Mouse (Mus musculus): ENCODE results near the gene Noct.

Gene Noct

GRCm38 (mm10) chr3:51232205-51232910 is 8.1 kb downstream of the Noct start:
- no peak for DNase-seq

GRCm38 (mm10) chr3:51233474-51233873 is 9.2 kb downstream of the Noct start:
- DNase-seq = peak; percentile 70 to 94

DNA sequence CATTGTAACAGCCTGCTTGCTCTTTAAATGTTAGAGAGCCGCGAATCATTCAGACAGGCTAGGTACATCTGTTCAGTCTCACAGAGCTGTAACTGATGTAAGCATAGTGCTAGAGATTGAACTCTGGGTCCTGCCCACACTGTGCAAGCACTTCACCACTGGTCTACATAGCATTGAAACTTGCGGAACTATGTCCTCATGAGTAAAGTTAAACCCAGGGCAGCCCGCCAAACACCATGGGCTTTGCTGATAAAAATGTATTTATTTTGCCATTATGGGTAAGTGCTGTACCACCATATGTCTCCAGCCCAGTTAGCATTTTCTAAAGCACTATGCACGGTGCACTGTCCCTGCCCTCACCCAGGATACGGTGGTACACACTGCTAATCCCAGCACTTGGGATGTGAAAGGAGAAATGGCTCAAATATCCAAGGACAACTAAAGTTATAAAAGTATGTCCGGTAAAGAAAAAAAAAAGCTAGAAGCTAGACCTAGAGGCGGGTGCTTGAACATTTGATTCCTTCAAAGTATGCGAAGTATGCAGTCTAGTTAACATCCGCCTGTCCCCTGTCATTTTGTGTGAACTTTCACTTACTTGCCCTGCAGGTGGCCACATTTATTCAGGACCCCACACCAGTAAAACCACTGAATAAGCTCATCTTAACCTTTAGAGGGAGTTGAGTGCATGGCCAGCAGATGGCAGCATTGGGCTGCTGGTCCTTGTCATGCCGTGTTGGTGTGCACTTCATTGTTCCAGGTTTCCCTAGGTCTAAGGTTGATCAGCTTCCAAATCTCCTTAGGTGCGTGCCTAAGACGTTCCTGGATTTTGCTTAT is 9.9 kb downstream of the Noct start:
- peak; percentile 89 to 92 for DNase-seq

DNA sequence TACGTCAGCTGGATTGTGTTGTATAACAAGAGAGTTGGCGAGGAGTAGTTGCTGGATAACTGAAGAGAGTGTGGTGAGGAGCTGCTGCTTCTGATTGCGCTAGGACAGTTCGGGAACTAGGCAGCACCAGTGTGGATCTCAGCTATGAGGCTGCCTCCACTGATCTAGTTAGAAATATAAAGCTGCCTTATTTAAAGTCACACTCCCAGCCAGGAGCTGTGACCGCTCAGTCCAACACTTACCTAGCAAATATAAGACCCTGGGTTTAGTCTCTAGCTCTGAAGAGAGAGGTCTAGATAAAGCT is 10.5 kb downstream of the Noct start:
- DNase-seq = no peak

- DNase-seq = no peak
These were observed 14.3 kb downstream of the Noct start for GRCm38 (mm10) chr3:51238515-51238914.

DNA sequence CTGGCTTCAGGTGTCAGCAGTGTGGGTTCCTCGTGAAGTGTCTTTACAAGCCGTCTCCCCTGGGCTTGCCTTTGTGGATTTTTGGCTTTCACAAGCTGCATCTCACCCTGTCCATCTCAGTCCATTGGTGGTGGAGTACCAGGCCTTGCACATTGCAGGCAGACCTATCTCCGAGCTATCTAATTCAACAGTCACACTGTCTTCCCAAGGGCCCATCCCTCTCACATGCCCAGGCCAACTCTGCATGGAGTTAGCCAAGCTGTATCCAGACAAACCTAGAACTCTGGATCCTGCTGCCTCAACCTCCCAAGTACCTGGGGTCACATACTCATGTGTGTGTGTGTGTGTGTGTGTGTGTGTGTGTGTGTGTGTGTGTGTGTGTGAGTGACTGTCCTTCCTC is 15.3 kb downstream of the Noct start:
- no peak for DNase-seq

DNA sequence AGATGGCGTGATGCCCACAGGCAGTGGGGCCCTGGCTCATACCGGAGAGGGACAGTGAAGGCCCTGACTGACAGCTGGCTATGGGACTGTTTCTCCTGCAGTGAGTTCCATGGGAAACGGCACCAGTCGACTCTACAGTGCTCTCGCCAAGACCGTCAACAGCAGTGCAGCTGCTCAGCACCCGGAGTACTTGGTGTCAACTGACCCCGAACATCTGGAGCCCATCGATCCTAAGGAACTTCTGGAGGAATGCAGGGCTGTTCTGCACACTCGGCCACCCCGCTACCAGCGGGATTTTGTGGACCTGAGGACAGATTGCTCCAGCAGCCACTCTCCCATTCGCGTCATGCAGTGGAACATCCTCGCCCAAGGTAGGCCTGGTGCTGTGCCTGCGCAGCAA is 23.5 kb downstream of the Noct start:
- DNase-seq = no peak

- DNase-seq = no peak
These were observed 24.4 kb downstream of the Noct start for GRCm38 (mm10) chr3:51248600-51248999.

DNA sequence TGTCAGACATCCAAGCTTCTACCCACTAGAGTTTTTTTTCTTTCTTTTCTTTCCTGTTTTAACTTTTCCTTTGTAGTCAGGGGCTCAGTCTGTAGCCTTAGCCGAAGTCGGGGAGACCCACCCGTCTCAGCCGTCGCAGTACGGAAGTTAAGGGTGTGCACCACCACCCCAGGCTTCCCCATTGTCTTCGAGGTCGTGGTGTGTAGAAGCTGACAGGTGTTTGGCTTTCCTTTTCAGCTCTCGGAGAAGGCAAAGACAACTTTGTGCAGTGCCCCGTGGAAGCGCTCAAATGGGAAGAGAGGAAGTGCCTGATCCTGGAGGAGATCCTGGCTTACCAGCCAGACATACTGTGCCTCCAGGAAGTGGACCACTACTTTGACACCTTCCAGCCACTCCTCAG is 25.2 kb downstream of the Noct start:
- DNase-seq = no peak

DNA sequence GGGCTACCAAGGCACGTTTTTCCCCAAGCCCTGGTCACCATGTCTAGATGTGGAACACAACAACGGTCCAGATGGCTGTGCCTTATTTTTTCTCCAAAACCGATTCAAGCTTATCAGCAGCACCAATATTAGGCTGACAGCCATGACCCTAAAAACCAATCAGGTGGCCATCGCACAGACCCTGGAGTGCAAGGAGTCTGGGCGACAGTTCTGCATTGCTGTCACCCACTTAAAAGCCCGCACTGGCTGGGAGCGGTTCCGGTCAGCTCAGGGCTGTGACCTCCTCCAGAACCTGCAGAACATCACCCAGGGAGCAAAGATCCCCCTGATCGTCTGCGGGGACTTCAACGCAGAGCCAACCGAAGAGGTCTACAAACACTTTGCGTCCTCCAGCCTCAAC is 25.6 kb downstream of the Noct start:
- no peak for DNase-seq

- no peak for DNase-seq
These were observed 26.8 kb downstream of the Noct start for GRCm38 (mm10) chr3:51251057-51251456.

DNA sequence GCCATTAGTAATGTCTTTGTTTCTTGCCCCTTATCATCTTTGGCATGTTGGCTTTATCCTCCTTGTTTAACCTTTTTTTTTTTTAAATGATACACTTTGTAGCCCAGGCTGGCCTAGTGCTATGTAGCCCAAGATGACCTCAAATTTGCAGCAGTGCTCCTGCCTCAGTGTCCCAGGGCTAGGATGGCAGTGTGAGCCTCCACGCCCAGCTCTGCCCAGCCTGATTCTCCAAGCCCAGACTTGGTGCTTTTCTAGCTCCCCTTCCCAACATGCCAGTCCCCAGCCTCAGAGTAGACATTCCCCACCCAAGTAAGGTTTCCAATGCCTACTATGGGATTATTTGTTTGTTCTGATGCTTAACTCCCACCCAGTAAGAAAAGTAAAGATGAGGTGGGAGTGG is 28.0 kb downstream of the Noct start:
- DNase-seq = no peak

DNA sequence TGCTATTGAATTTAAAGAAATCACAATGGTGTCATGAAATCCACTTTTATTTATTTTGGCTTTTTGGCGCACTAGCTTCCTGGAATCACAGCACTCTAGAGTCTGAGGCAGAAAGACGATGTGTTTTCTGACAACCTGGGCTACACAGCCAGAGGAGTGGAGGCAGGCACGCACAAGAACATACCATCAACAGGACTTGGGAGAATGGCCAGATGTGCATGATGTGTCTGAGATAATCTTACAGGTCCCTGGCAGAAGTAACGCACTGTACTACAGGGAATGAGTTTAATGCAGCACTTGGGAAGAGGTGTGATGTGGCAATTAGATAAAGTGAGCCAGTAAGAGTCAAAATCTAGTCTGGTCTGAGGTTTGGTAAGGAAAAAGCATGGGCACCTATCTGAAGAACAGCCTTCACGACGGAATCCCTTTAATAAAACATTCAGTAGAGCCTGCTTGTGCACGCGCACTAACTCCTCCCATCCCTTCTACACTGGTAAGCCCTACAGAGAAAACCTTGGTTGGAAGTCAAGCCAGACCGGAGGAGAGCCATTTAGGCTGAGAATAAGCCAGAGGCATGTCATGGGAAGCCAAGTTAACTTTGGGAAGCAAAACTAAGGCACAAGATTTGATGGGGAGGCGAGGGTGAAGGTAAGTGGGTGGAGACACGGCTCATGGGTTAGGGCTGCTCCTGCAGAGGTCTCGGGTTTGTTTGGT is 28.6 kb downstream of the Noct start:
- no peak for DNase-seq

GRCm38 (mm10) chr3:51254784-51255183 is 30.5 kb downstream of the Noct start:
- DNase-seq = no peak

DNA sequence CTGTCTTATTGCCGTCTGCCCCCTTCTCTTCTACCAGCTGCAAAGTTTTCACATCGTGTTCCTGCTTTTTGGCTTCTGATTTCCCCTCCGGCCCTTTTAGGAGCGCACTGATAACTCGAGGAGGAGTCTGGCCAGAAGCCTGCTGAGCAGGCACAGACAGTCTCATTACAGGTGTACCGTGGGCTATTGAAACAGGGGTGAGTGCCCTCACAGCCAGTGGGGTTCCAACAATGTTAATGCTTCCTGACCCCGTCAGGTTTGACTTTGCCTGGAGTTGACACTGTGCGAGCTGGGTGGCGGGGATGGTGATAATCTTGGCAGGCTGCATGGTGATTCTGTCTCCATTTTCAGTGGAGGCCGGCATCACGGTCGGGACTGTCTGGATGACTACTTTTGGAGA is 32.2 kb downstream of the Noct start:
- DNase-seq = no peak

- DNase-seq = no peak
These were observed 33.8 kb downstream of the Noct start for GRCm38 (mm10) chr3:51258070-51258469.

DNA sequence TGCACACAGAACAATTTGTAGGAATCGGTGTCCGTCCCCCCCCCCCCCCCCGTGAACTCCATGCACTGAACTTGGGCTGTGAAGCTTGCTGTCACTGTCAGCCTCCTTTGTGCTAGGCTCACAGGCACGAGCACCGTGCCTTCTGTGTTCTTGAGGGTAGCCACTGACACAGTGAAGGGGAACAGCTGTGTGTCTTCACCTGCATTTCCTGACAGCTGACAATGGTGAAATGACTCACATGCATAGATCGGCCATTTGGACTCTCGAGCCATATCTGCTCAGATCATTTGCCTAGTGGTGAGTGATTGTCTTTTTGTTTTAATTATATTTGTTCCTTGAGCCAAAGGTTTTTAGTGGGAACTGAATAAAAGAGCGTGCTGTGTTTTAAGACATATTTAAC is 38.7 kb downstream of the Noct start:
- no peak for DNase-seq

GRCm38 (mm10) chr3:51268434-51268833 is 44.2 kb downstream of the Noct start:
- DNase-seq = no peak

- no peak for DNase-seq
These were observed 46.0 kb downstream of the Noct start for GRCm38 (mm10) chr3:51270069-51270817.

DNA sequence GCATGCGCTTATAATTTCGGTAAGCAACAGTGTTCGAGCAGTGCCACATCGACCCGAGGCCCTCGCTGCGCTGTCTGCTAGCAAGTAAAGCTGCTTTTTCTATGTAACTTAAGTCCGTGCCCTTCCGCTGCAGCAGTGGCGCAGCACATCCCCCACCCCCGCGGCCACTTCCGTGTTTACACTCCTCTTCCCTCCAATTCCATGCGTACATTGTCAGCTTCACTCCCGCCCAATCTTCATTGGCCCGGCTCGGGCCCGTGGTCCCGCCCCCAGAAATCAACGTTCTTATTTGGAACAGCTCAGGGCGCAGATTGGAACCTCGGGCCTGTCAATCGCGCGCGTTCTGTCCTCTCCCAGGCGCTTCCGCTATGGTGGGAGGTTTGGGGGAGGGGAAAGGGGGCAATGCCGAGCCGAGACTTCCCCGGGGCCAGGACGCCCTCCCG is 51.7 kb downstream of the Noct start:
- DNase-seq = peak; percentile 99

DNA sequence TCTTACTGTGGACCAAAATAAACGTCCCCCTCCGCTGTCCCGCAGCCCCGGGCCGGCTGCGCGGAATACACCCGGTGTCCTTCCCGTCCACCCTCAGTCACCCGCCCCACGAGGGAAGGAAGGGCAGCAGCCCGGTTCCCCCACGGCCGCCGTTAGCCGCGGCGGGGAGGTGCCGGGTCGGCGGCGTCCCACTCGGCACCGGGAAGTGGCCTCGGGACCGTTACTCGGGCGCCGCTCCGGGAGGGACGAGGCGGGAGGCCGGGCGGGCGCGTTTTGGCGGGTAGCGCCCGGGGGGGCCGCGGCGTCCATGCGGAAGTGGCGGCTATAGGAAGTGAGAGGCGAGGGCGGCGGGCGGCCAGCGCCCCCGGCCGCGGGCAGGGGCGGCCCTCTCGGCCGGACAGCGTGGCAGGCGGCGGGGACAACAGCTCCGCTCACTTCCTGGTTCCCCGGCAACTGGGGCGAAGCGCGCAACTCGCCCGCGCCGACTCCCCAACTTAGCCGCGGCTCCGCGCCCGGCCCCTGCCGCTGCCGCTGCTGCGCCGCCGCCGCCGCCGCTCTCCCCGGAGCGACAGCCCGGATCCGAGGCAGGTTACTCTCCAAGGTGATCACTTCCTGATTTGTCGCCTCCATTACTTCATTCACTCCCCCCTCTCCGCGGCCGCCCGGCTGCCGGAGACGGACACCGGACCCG is 52.3 kb downstream of the Noct start:
- peak; percentile 36 to 74 for DNase-seq
